Mouse (Mus musculus): ENCODE measurements around the gene Gtf2f1. TPM values are rescaled to one million over a fixed set of nuclear protein-coding genes. Genes with fewer than 3 reads are reported as not detected.
A peak's percentile ranks its signal among the peaks of the same experiment; 100 is the strongest.

The Gtf2f1 gene
- polyA plus RNA-seq, 1 experiment from 2014 or later: 67.5 TPM

DNA sequence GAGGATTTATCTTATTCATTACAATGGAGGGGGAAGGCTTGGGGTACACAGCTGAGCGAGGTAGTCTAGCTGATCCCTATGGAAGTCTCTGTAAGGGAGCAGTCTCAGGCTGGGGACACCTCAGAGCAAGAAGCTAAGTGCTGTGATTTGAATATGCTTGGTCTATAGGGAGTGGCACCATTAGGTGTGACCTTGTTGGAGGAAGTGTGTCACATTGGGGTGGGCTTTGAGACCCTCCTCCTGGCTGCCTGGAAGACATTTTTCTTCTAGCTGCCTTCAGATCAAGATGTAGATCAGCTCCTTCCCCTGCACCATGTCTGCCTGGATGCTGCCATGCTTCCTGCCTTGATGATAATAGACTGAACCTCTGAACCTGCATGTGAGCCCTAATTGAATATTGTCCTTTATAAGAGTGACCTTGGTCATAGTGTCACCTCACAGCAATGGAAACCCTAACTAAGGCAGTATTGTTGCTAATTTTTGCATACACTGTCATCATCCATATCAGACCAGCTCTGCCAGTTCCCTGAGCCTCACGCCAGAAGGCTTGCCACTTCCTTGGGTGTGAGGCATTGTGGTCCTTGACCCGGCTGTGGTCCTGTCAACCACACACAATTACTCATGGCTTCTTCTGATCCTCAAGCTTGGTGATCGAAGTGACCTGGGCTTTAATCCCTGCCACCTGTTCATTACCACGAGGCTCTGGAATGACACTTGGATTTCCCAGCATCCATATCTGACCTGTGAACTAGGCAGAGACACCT, 48.3 kb downstream of the Gtf2f1 start:
- Histone ChIP-seq H3K36me3 (no peaks in the 10 kb centered on the region), H3K27ac (replicated peaks) (no peak overlapping the region), H3K9ac (no peak overlapping the region), H3K4me3 (no peak overlapping the region), H3K9me3 (no peaks in the 10 kb centered on the region), H3K27me3 (no peaks in the 10 kb centered on the region), H3K4me1 (replicated peaks) (no peaks in the 10 kb centered on the region), H3K4me2 (no peak overlapping the region)
- no peak for ATAC-seq (ENCODE audit: low FRiP score, low read depth)
- whole genome bisulfite sequencing: 82% methylated on average over 5 of the region's 5 CpGs

- ATAC-seq (ENCODE audit: low FRiP score, low read depth): no peak
- no peak overlapping the region for H3K4me2 ChIP-seq
- no peaks in the 10 kb centered on the region for H3K27me3 ChIP-seq
- no peaks in the 10 kb centered on the region for H3K9me3 ChIP-seq
- no peak overlapping the region for H3K9ac ChIP-seq
- 91% methylated on average over 4 of the region's 4 CpGs for WGBS
- H3K4me3 ChIP-seq: no peak overlapping the region
- no peaks in the 10 kb centered on the region for H3K36me3 ChIP-seq
- no peak overlapping the region for H3K27ac ChIP-seq (replicated peaks)
- no peaks in the 10 kb centered on the region for H3K4me1 ChIP-seq (replicated peaks)
Measured at GRCm38 (mm10) chr17:56961880-56962279, 49.2 kb downstream of the Gtf2f1 start.

- no peak overlapping the region for H3K9ac ChIP-seq
- 87% methylated on average over 4 of the region's 4 CpGs for WGBS
- H3K27me3 ChIP-seq: no peaks in the 10 kb centered on the region
- no peak overlapping the region for H3K4me2 ChIP-seq
- no peaks in the 10 kb centered on the region for H3K4me1 ChIP-seq (replicated peaks)
- H3K27ac ChIP-seq (replicated peaks): no peak overlapping the region
- H3K4me3 ChIP-seq: no peak overlapping the region
- no peaks in the 10 kb centered on the region for H3K9me3 ChIP-seq
- ATAC-seq (ENCODE audit: low FRiP score, low read depth): no peak
- H3K36me3 ChIP-seq: no peaks in the 10 kb centered on the region
Measured at GRCm38 (mm10) chr17:56958667-56959066, 52.4 kb downstream of the Gtf2f1 start.

GRCm38 (mm10) chr17:56957763-56958429, 53.2 kb downstream of the Gtf2f1 start:
- Histone ChIP-seq H3K27me3 (no peaks in the 10 kb centered on the region), H3K9me3 (no peaks in the 10 kb centered on the region), H3K27ac (replicated peaks) (no peak overlapping the region), H3K4me1 (replicated peaks) (no peaks in the 10 kb centered on the region), H3K4me3 (no peak overlapping the region), H3K36me3 (no peaks in the 10 kb centered on the region), H3K9ac (no peak overlapping the region), H3K4me2 (no peak overlapping the region)
- 32% methylated on average over 11 of the region's 11 CpGs for WGBS
- ATAC-seq (ENCODE audit: low FRiP score, low read depth): peak; percentile 27; the same call in 1 of the 2 replicates

GRCm38 (mm10) chr17:56954871-56955270, 56.2 kb downstream of the Gtf2f1 start:
- no peak for ATAC-seq (ENCODE audit: low FRiP score, low read depth)
- H3K9ac ChIP-seq: no peak overlapping the region

More at GRCm38 (mm10) chr17:56954871-56955270, 56.2 kb downstream of the Gtf2f1 start:
- no peaks in the 10 kb centered on the region for H3K27me3 ChIP-seq
- no peaks in the 10 kb centered on the region for H3K9me3 ChIP-seq
- no peaks in the 10 kb centered on the region for H3K36me3 ChIP-seq
- no peak overlapping the region for H3K27ac ChIP-seq (replicated peaks)
- H3K4me1 ChIP-seq (replicated peaks): no peaks in the 10 kb centered on the region
- no peak overlapping the region for H3K4me3 ChIP-seq
- no peak overlapping the region for H3K4me2 ChIP-seq
- WGBS: 80% methylated on average over 7 of the region's 7 CpGs

Other genes with a start within 250 kb of the Gtf2f1 start
- 89.7 and 96.9 TPM in 2 replicates for gene Dus3l, start 246.5 kb downstream of the Gtf2f1 start, polyA plus RNA-seq (2015; fragmentation: Nextera tagmentation; extraction: Ambion mirVana)
- 0.54 and 1.0 TPM in 2 replicates for gene Prr22, start 241.0 kb downstream of the Gtf2f1 start, polyA plus RNA-seq (2015; fragmentation: Nextera tagmentation; extraction: Ambion mirVana)
- gene Rfx2, start 180.3 kb downstream of the Gtf2f1 start, polyA plus RNA-seq (2015; fragmentation: Nextera tagmentation; extraction: Ambion mirVana): 4.8 and 6.7 TPM in 2 replicates
- not detected in 2 replicates for gene Acsbg2, start 136.8 kb downstream of the Gtf2f1 start, polyA plus RNA-seq (2015; fragmentation: Nextera tagmentation; extraction: Ambion mirVana)
- 0.43 and 0.61 TPM in 2 replicates for gene 1700061G19Rik, start 135.8 kb downstream of the Gtf2f1 start, polyA plus RNA-seq (2015; fragmentation: Nextera tagmentation; extraction: Ambion mirVana)
- 89.1 and 93.3 TPM in 2 replicates for gene Mllt1, start 75.9 kb downstream of the Gtf2f1 start, polyA plus RNA-seq (2015; fragmentation: Nextera tagmentation; extraction: Ambion mirVana)
- not detected in 2 replicates for gene Acer1, start 29.2 kb downstream of the Gtf2f1 start, polyA plus RNA-seq (2015; fragmentation: Nextera tagmentation; extraction: Ambion mirVana)
- 166 and 168 TPM in 2 replicates for gene Clpp, start 21.0 kb downstream of the Gtf2f1 start, polyA plus RNA-seq (2015; fragmentation: Nextera tagmentation; extraction: Ambion mirVana)
- gene Alkbh7, start 13.9 kb downstream of the Gtf2f1 start, polyA plus RNA-seq (2015; fragmentation: Nextera tagmentation; extraction: Ambion mirVana): 54.7 and 55.8 TPM in 2 replicates
- 0.51 and 0.61 TPM in 2 replicates for gene Pspn, start 11.3 kb downstream of the Gtf2f1 start, polyA plus RNA-seq (2015; fragmentation: Nextera tagmentation; extraction: Ambion mirVana)
- gene Gm17949, start 181 bp upstream of the Gtf2f1 start, polyA plus RNA-seq (2015; fragmentation: Nextera tagmentation; extraction: Ambion mirVana): 0.41 and 0.54 TPM in 2 replicates
- gene Khsrp, start 20.2 kb upstream of the Gtf2f1 start, polyA plus RNA-seq (2015; fragmentation: Nextera tagmentation; extraction: Ambion mirVana): 27.9 and 31.2 TPM in 2 replicates
- gene Slc25a41, start 30.4 kb upstream of the Gtf2f1 start, polyA plus RNA-seq (2015; fragmentation: Nextera tagmentation; extraction: Ambion mirVana): not detected in 2 replicates
- 4.1 and 4.6 TPM in 2 replicates for gene Crb3, start 47.8 kb upstream of the Gtf2f1 start, polyA plus RNA-seq (2015; fragmentation: Nextera tagmentation; extraction: Ambion mirVana)
- 43.1 and 45.0 TPM in 2 replicates for gene Slc25a23, start 48.6 kb upstream of the Gtf2f1 start, polyA plus RNA-seq (2015; fragmentation: Nextera tagmentation; extraction: Ambion mirVana)
- gene Dennd1c, start 67.2 kb upstream of the Gtf2f1 start, polyA plus RNA-seq (2015; fragmentation: Nextera tagmentation; extraction: Ambion mirVana): 4.3 and 4.4 TPM in 2 replicates
- gene Tubb4a, start 76.5 kb upstream of the Gtf2f1 start, polyA plus RNA-seq (2015; fragmentation: Nextera tagmentation; extraction: Ambion mirVana): 329 and 394 TPM in 2 replicates
- 6.6 and 8.7 TPM in 2 replicates for gene Tnfsf9, start 94.0 kb upstream of the Gtf2f1 start, polyA plus RNA-seq (2015; fragmentation: Nextera tagmentation; extraction: Ambion mirVana)
- gene Cd70, start 138.5 kb upstream of the Gtf2f1 start, polyA plus RNA-seq (2015; fragmentation: Nextera tagmentation; extraction: Ambion mirVana): 1.4 and 1.9 TPM in 2 replicates
- 0.08 TPM in 1 of 2 replicates, not detected in the other for gene Tnfsf14, start 182.9 kb upstream of the Gtf2f1 start, polyA plus RNA-seq (2015; fragmentation: Nextera tagmentation; extraction: Ambion mirVana)
- gene C3, start 216.8 kb upstream of the Gtf2f1 start, polyA plus RNA-seq (2015; fragmentation: Nextera tagmentation; extraction: Ambion mirVana): 1.2 and 1.9 TPM in 2 replicates
- gene Gpr108, start 237.2 kb upstream of the Gtf2f1 start, polyA plus RNA-seq (2015; fragmentation: Nextera tagmentation; extraction: Ambion mirVana): 22.3 and 24.0 TPM in 2 replicates
- gene Trip10, start 238.2 kb upstream of the Gtf2f1 start, polyA plus RNA-seq (2015; fragmentation: Nextera tagmentation; extraction: Ambion mirVana): 10.4 and 11.6 TPM in 2 replicates

Measured in hindbrain, embryonic 15.5 days (tissue).